Mouse (Mus musculus): ENCODE data around the gene Camk2d.

The Camk2d gene

GRCm38 (mm10) chr3:126692797-126693196 is 96.7 kb downstream of the Camk2d start:
- peak; percentile 12 for DNase-seq

DNA sequence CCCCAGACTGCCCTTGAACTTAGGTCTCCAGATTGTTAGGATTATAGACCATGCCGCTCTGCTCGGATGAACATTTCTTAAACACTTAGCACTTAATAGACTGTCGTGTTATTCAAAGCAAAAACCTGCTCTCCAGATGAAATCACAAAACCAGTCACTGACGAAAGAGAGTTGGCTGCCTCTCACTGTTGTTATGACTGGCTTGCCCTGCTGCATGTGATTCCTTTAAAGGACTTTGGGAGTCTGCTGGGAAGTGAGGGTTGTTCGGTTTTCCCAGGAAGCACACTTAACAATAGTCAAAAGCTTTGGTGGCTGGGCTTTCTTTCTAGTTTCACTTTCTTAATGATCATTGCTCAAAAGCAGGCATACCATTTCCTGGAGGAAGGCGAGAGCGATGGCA is 97.2 kb downstream of the Camk2d start:
- DNase-seq = peak; percentile 15

GRCm38 (mm10) chr3:126695456-126696293 is 99.6 kb downstream of the Camk2d start:
- peak; percentile 4 for DNase-seq

DNA sequence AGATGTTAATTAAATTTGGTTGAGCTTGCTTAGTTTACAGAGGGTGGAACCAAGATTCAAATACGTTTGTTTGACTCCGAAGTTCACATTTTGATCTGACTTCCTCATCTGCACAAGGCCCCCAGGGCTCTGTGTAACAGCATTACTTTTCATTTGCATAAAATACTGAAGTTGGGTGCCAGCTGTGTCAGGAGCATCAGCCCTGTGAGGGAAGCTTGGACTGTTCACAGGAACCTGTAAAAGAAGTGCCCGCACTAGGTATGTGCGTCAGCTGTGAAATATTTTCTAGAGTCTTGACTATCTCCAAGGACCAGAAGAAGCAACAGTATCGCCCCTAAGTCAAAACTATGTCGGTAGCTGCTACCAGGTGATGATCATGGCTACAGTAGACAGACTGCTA is 100.5 kb downstream of the Camk2d start:
- DNase-seq = peak; percentile 36

DNA sequence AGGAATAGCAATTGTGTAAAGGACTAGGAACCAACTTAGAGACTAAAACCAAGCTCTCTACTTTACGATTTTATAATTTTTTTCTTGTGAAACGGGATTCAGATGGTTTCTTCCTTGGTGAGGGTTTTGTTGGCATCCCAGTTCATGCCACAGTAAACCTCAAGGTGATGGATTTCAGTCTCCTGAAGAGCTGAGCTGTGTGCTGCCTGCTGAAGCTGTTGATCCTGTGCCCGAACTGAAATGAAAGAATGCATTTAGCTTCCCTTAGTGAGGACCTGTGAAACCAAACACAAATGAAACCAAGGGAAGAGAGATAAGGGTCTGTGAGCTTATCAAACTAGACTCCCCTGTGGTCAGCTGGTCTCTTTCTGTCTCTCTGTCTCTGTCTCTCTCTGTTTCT is 103.6 kb downstream of the Camk2d start:
- no peak for DNase-seq

DNA sequence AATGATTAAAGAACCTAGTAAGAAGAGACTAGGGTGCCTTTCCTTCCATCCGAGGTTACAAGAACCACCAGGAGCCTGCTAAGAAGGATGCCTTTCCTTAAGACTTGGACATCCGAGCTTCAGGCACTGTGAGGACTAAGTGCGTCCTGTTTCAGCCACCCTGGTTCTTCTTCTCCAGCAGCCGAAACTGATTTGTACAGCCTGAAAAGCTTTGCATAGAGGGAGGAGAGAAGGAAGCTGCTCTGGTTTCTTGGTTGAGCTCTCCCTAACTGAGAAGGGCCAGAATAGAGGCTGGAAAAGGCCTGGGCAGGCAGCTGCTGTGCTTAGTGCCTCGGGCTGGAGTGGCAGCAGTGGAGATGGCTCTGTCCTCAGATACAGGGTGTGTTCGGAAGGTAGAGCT is 105.0 kb downstream of the Camk2d start:
- DNase-seq = no peak

DNA sequence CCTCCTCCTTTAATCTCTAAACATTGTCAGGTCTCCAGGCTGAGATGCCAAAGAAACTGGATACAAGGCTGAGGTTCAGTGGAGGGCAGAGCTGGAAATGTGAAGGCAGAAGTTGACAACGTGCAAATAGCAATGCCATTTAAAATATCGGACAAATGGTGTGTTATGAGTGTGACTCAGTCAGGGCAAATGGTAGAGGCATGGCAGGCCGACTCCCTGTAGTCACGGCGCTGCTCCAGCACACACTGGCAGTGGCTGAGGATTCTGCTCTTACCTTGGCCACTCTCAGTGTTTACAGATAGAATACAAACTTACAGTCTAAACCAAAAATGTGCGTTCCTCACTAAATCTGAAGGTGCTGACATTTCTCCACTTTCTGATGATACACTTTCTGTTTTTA is 105.5 kb downstream of the Camk2d start:
- no peak for DNase-seq

DNA sequence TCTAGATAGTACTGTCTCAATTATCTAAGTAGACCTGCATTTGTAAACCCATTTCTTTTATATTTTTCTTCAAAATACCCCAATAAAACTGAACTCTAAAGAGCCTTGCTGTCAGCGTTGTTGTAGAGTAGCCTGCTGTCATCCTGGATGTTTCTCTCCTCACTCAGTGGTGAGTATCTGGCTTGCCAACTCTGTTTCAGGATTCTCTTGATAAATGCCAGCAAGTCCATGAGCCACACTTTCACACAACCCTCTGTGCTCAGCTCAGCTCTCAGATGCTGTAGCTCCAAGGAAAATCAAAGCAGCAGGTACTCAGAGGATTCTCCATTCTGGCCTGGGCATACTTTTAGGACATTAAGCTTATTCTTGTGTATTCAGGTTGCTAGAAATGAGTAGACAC is 109.4 kb downstream of the Camk2d start:
- DNase-seq = no peak

GRCm38 (mm10) chr3:126714281-126714680 is 118.2 kb downstream of the Camk2d start:
- DNase-seq = no peak

DNA sequence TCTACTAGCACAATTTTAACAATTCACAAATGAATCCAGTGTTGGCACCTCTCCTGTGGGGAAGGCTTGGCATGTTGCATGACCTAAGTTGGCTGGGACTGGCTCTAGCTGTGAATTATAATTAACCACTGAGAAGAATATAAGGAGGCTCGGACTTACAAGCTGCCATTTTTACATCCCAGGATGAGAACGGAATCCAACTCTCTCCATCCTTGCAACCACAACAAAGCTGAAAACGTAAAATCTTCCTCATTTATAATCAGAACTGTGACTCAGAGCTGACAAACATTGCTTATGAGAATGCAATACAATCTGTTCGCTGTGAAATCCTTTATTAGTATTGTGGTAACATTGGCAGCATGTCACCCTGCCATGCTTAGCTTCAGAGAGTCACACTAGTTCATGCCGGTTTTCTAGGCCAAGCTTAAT is 126.9 kb downstream of the Camk2d start:
- no peak for DNase-seq

- no peak for DNase-seq
These were observed 127.4 kb downstream of the Camk2d start for GRCm38 (mm10) chr3:126723458-126723857.

DNA sequence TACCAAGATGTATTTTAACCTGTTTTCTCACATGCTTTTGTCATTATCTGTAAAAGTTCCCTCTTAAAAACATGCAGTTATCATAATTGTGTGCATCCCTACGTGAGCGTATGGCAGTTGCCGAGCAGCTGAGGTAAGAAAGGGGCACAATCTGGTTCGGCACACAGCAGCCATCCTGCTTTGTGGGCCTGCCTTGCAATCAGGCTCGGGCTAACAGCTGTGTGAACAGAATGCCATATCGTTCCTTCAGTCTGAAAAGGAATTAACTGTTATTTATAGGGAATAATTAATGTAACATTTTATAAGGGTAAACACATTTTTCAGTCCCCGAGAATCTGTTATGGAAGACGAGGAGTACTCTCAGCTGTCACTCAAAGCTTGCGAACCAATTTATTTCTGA is 129.5 kb downstream of the Camk2d start:
- DNase-seq = no peak

GRCm38 (mm10) chr3:126727387-126727786 is 131.3 kb downstream of the Camk2d start:
- no peak for DNase-seq

DNA sequence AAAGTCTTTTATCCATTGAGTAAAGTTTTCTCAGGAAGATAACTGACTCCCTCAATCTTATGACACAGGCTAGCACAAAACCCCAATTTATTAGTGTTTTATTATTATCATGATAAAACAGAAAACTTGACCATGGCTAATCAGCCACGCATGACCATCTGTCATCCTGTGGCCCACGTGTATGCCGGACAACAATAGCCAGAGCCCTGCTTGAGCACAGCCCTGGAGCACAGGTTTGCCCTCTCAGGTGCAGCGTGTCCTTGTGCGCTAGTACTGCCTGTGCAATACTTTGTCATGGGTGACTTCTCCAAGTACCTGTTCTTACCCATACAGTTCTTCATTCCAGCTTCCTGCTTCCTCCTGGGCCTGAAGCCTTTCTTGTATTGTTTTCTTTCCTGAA is 134.3 kb downstream of the Camk2d start:
- DNase-seq = no peak

- DNase-seq = no peak
These were observed 136.2 kb downstream of the Camk2d start for GRCm38 (mm10) chr3:126732323-126732722.

DNA sequence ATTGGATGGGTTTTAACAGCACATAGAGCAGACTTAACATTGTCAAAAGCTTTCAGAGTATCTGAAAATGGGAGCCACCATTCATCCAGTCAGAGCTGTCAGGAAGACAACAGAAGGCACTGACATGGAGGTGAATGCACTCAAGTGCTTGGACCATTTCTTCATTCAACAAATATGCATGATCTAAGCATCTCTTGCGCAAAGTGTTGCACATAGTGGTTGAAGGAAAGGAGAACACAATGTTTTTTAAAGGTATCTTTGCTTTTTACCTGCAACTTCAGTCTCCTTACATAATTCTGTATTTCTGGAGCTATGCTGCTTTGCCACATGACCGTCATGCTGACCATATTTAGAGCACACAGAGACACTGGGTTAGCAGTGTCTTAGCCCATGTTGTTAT is 138.4 kb downstream of the Camk2d start:
- no peak for DNase-seq

GRCm38 (mm10) chr3:126735211-126735610 is 139.1 kb downstream of the Camk2d start:
- DNase-seq = no peak

- no peak for DNase-seq
These were observed 141.0 kb downstream of the Camk2d start for GRCm38 (mm10) chr3:126737128-126737527.

- DNase-seq = no peak
These were observed 144.0 kb downstream of the Camk2d start for GRCm38 (mm10) chr3:126740146-126740545.

GRCm38 (mm10) chr3:126744432-126745133 is 148.5 kb downstream of the Camk2d start:
- no peak for DNase-seq

GRCm38 (mm10) chr3:126746148-126746803 is 150.2 kb downstream of the Camk2d start:
- no peak for DNase-seq

DNA sequence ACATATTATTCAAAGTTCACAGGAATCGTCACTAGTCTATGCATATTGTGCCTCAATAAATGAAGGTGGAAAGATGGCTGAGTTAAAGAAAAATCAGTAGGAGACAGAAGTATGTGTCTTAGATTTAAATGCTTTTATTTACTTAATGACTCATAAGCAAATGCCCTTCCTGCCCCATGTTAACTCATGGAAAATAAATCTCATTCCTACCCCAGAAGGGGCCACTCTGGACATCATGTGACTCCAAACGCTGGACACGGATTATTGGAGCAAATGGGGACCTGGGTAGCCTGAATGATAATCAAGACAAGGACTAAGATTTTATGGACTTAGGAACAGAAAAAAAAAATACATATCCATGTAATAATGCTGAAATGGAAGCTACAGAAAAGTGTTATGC is 151.5 kb downstream of the Camk2d start:
- DNase-seq = no peak

GRCm38 (mm10) chr3:126751377-126752098 is 155.4 kb downstream of the Camk2d start:
- no peak for DNase-seq

All from thymus, postnatal 25 days (tissue).